Mouse (Mus musculus) monocyte, adult 2 months (primary cell): ENCODE measurements around the gene Rab3il1.

ENCODE experiments used
- DNase-seq, 2 experiments: peaks; one replicate each; pipeline ENCODE4 v3.0.0; 2022; ENCODE audit warnings: low spot score in 2 of 2, low read depth in 1 of 2

Rab3il1 gene

GRCm38 (mm10) chr19:10001206-10001969 lies at the start of gene Rab3il1, which contains the start of gene Best1:
Gene Rab3il1, plus strand, starts transcription at chr19:10001669.
Gene Best1, minus strand, starts transcription at chr19:10001633.
- no peak for DNase-seq

GRCm38 (mm10) chr19:9952390-9952789 lies 49.1 kb upstream of the Rab3il1 start:
- peak in 1 of 2 experiments; percentile 34 for DNase-seq

DNA sequence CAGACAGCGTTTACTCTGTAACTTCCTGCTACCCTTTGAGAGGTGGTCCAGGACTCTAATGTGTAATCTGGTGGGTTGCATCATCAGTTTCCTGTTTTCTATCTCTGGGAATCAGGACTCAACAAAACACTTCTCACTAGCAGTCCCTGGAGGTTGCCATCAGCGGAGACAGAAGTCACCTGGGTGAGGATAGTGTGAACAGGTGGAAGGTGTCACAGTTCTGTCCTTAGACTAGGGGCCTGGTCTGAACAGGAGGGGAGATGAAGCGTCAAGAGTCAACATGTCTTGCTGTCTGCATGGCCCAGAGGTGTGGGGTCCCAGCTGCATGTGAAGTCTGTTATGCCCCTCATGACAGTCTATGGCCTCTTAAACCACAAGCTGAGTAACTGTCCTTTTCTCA lies 48.6 kb upstream of the Rab3il1 start:
- no peak for DNase-seq

DNA sequence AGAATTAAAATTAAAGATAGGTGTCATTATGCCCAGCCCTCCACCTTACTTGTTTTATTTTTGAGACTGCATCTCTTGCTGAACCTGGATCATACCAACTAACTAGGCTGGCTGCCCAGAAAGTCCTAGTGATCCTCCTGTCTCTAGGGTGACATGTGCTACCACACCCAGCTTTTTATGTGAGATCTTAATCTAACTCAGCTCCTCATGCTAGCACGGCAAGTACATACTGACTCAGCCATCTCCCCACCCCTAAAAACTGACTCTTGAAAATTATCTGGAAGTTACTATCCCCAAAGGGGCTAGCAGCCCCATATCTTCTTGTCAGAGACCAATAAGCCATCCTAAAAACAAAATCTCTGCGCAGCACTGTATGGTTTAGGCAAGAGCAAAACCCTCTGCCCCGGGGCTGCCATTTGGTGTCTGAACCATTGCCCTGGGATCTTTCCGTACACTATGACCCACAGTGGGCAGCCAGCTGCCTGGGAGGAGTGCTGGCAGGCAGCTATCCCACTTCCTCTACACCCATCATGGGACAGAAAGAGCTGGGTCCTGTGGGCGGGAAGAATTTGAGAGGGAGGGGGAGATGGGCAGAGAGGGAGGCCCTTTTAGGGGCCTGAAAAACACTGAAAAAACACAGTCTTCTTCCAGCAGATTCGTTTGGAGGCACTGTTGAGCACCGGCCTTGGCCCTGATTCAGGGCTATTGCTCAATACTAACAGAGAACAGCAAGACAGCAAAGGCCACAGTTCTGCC lies 47.2 kb upstream of the Rab3il1 start:
- peak; percentile 50 to 67 for DNase-seq

- peak in 1 of 2 experiments; percentile 13 for DNase-seq
Observed at GRCm38 (mm10) chr19:9954811-9955202, 46.7 kb upstream of the Rab3il1 start.

DNA sequence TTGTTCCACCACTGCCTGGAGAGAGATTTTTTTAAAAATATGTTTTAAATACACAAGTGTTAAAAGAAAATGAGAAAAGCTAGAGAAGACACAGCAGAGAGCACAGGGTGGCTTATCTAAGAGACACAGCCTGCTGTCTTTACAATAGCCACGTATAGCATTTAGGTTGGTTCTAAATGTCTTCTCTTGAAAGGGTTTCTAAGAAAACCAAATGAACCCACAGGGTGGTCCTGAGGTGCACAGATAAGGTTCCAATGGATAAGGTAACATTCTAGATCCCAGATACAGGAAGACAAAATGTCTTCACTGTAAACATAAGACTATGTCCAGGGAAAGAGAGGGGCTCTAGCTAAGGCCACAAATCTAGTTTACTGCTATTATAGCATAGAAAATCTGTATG lies 46.0 kb upstream of the Rab3il1 start:
- DNase-seq, result no peak

DNA sequence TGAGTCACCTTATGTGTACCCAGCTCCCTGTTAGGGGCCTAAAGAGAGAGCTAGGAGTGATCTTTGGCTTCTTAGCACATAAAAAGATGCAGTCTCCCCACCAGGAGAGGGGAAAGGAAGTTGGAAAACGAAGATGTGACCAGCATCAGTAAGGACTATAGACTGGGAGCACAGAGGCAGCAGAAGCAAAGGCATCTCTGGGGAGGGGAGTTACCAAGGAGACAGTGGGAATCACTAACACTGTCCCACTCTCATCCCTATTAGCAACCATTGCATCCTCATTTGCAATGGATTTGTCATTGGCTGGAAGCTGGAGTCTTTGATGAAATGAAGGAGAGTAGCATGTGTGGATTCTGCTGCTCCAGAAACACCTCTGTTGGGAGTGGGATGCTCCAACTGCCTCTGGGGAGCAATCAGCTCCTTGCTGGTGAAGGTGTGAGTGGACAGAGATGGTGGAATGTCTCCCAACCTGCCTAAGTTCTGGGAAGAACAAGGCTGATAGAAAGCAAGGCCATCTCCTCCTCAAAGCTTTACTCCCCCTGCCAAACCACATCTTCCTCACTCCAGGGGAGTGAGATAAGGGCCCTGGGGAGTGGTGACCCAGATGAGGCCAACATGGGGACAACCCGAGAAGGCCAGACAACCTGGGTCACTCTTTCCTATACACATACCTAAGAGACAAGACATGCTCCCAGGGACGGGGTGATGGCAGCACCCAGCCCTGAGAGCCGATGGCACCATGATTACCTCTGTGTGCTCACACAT lies 44.7 kb upstream of the Rab3il1 start:
- DNase-seq, result no peak

GRCm38 (mm10) chr19:9957965-9958364 lies 43.5 kb upstream of the Rab3il1 start:
- DNase-seq, result no peak

GRCm38 (mm10) chr19:9960769-9961168 lies 40.7 kb upstream of the Rab3il1 start:
- no peak for DNase-seq

- DNase-seq, result no peak
Observed at GRCm38 (mm10) chr19:9964205-9964916, 37.1 kb upstream of the Rab3il1 start.

GRCm38 (mm10) chr19:9966096-9966867 lies 35.2 kb upstream of the Rab3il1 start:
- no peak for DNase-seq

DNA sequence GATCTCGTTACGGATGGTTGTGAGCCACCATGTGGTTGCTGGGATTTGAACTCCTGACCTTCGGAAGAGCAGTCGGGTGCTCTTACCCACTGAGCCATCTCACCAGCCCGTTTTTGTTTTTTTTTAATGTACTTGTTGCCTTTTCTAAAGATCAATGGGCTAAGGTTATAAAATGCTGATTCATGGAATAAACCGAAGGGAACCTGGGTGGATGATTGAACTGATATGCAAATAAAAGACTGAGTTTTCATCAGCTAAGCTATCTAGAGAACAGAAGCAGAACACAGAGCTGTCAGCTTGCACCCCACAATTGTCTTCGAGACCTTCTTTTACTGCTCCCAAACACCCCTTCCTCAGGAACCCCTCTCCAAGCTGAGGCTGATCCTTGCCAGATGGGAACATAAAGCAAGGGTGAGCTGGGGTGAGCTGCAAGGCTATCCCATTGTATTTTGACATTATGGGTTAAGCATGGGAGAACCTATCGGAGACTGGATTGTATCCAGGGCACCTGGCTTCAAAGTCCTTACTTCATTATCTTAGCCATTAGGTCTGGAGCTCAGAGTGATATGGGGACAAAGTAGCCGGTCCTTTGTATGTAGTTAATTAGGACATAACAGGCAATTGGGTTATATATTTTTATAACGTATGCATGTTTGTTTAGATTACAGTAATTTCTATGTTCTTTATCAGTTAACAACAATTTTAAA lies 33.2 kb upstream of the Rab3il1 start:
- DNase-seq, result no peak

DNA sequence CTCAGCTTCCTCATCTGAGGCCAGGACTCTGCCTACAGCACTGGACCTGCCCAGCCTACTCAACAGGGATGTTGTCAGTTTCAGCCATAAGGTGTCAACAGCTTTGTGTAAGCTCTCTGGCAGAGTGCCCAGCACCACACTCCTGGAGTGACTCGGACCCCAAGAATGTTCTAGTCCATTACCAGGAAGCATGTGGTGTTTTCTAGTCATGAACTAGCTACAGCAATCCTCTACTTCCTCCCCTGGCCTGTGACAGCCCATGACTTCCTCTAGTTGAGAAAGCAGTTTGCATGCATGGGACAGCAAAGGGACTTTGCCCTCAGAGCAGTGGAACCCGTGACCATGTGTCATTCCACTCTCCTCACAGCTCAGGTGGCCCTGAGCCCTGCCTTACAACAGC lies 26.6 kb upstream of the Rab3il1 start:
- peak; percentile 80 for DNase-seq

GRCm38 (mm10) chr19:9977085-9977484 lies 24.4 kb upstream of the Rab3il1 start:
- DNase-seq, result no peak

GRCm38 (mm10) chr19:9978431-9978951 lies 23.0 kb upstream of the Rab3il1 start:
- DNase-seq, result peak; percentile 68 to 72

GRCm38 (mm10) chr19:9979156-9979555 lies 22.3 kb upstream of the Rab3il1 start:
- no peak for DNase-seq

GRCm38 (mm10) chr19:9980258-9980657 lies 21.2 kb upstream of the Rab3il1 start, which contains the start of gene Fth1:
Gene Fth1, plus strand, starts transcription at chr19:9980598.
- DNase-seq, result no peak

DNA sequence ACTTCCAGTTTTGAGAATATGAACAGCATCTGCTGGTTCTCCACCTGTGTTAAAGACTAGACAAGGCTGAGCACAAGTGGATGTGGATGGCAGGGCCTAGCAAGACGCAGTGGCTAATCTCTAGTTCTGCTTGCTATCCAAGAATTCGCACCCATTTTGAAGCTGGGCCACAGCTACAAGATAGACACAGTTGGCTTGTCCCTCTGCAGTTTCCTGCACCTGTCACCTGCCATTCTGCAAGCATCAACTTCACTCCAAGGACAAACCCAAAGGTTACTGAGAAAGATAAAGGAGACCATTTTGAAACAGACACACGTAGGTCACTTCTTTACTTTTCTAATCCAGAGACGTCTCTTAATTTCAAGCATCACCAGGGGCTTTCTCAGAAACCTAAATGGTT lies 19.8 kb upstream of the Rab3il1 start:
- no peak for DNase-seq

DNA sequence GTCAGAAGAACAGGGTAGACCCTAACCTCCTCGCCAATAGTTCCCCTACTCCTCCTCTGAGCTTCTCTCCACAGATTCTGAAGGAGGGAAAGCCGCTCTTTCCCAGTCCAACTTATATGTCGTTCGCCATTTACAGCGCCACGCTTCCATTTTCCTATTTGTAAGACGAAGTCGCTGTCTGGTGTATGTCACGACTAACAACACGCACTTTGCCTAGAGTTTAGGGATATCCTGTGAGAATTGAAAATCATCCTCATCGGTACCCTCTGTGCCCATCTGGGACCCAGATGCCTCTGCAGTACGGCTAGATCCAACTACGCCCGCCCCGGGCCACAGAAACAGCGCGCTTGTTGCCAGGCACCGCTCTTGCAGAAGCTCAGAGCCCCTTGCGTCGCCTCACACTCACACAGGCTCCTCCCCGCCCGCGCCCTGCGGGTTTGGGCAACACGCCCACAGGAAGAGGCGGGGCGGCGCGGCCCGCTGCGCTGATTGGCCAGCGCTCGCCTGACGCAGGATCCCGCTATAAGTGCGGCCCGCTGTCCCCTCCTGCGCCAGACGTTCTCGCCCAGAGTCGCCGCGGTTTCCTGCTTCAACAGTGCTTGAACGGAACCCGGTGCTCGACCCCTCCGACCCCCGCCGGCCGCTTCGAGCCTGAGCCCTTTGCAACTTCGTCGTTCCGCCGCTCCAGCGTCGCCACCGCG lies 19.2 kb upstream of the Rab3il1 start:
- DNase-seq, result peak; percentile 92 to 95
